Mouse (Mus musculus): Measurements from ENCODE around the gene Fntb. TPM values are rescaled to one million over a fixed set of nuclear protein-coding genes. Genes with fewer than 3 reads are reported as not detected.

The Fntb gene
- polyA plus RNA-seq (2011; ENCODE audit: insufficient read length, low read depth, missing spikeins): 51.9 and 81.7 TPM in 2 replicates

- peak; percentile 90 for TF ChIP-seq POLR2A (IDR thresholded peaks at IDR 0.05; ENCODE audit: low read depth, low read length)
- TF ChIP-seq CTCF (IDR thresholded peaks at IDR 0.05; ENCODE audit: borderline replicate concordance, insufficient read depth, low read length): no peak
- no peaks in the 10 kb centered on the region for H3K4me1 ChIP-seq (ENCODE audit: control insufficient read depth, insufficient read depth, low read length)
- no peak within 1 kb of the TSS for H3K27ac ChIP-seq (ENCODE audit: insufficient read depth, low read length)
- peak within 1 kb of the TSS; percentile 54 for H3K4me3 ChIP-seq (ENCODE audit: insufficient read depth, low read length)
These were observed at the start of gene Fntb, which contains the start of gene Churc1 for GRCm38 (mm10) chr12:76765354-76765851. TSS of gene Fntb (plus strand) at chr12:76765589. TSS of gene Churc1 (plus strand) at chr12:76765538.

- no peak overlapping the region for H3K27ac ChIP-seq (ENCODE audit: insufficient read depth, low read length)
- H3K4me3 ChIP-seq (ENCODE audit: insufficient read depth, low read length): no peak overlapping the region
- TF ChIP-seq CTCF (IDR thresholded peaks at IDR 0.05; ENCODE audit: borderline replicate concordance, insufficient read depth, low read length) (no peak), POLR2A (IDR thresholded peaks at IDR 0.05; ENCODE audit: low read depth, low read length) (no peak)
- no peaks in the 10 kb centered on the region for H3K4me1 ChIP-seq (ENCODE audit: control insufficient read depth, insufficient read depth, low read length)
These were observed 47.0 kb upstream of the Fntb start for GRCm38 (mm10) chr12:76718384-76718783.

GRCm38 (mm10) chr12:76720572-76720971, 44.8 kb upstream of the Fntb start:
- no peak overlapping the region for H3K4me3 ChIP-seq (ENCODE audit: insufficient read depth, low read length)
- no peaks in the 10 kb centered on the region for H3K4me1 ChIP-seq (ENCODE audit: control insufficient read depth, insufficient read depth, low read length)
- TF ChIP-seq POLR2A (IDR thresholded peaks at IDR 0.05; ENCODE audit: low read depth, low read length) (no peak), CTCF (IDR thresholded peaks at IDR 0.05; ENCODE audit: borderline replicate concordance, insufficient read depth, low read length) (no peak)
- H3K27ac ChIP-seq (ENCODE audit: insufficient read depth, low read length): no peak overlapping the region

- no peak overlapping the region for H3K4me3 ChIP-seq (ENCODE audit: insufficient read depth, low read length)
- H3K27ac ChIP-seq (ENCODE audit: insufficient read depth, low read length): no peak overlapping the region
- TF ChIP-seq CTCF (IDR thresholded peaks at IDR 0.05; ENCODE audit: borderline replicate concordance, insufficient read depth, low read length) (no peak), POLR2A (IDR thresholded peaks at IDR 0.05; ENCODE audit: low read depth, low read length) (no peak)
- no peaks in the 10 kb centered on the region for H3K4me1 ChIP-seq (ENCODE audit: control insufficient read depth, insufficient read depth, low read length)
These were observed 43.4 kb upstream of the Fntb start for GRCm38 (mm10) chr12:76722026-76722425.

GRCm38 (mm10) chr12:76727955-76728354, 37.4 kb upstream of the Fntb start:
- Histone ChIP-seq H3K4me1 (ENCODE audit: control insufficient read depth, insufficient read depth, low read length) (no peaks in the 10 kb centered on the region), H3K4me3 (ENCODE audit: insufficient read depth, low read length) (no peak overlapping the region), H3K27ac (ENCODE audit: insufficient read depth, low read length) (no peak overlapping the region)
- no peak for TF ChIP-seq POLR2A (IDR thresholded peaks at IDR 0.05; ENCODE audit: low read depth, low read length)
- no peak for TF ChIP-seq CTCF (IDR thresholded peaks at IDR 0.05; ENCODE audit: borderline replicate concordance, insufficient read depth, low read length)

- Histone ChIP-seq H3K4me1 (ENCODE audit: control insufficient read depth, insufficient read depth, low read length) (no peaks in the 10 kb centered on the region), H3K27ac (ENCODE audit: insufficient read depth, low read length) (no peak overlapping the region), H3K4me3 (ENCODE audit: insufficient read depth, low read length) (no peak overlapping the region)
- no peak for TF ChIP-seq CTCF (IDR thresholded peaks at IDR 0.05; ENCODE audit: borderline replicate concordance, insufficient read depth, low read length)
- TF ChIP-seq POLR2A (IDR thresholded peaks at IDR 0.05; ENCODE audit: low read depth, low read length): no peak
These were observed 14.4 kb upstream of the Fntb start for GRCm38 (mm10) chr12:76750866-76751459.

GRCm38 (mm10) chr12:76752652-76753318, 12.6 kb upstream of the Fntb start:
- Histone ChIP-seq H3K4me3 (ENCODE audit: insufficient read depth, low read length) (no peak overlapping the region), H3K27ac (ENCODE audit: insufficient read depth, low read length) (no peak overlapping the region), H3K4me1 (ENCODE audit: control insufficient read depth, insufficient read depth, low read length) (no peaks in the 10 kb centered on the region)
- TF ChIP-seq POLR2A (IDR thresholded peaks at IDR 0.05; ENCODE audit: low read depth, low read length): no peak
- no peak; the same call in 1 of the 2 replicates for TF ChIP-seq CTCF (IDR thresholded peaks at IDR 0.05; ENCODE audit: borderline replicate concordance, insufficient read depth, low read length)

- no peak overlapping the region for H3K27ac ChIP-seq (ENCODE audit: insufficient read depth, low read length)
- no peak for TF ChIP-seq CTCF (IDR thresholded peaks at IDR 0.05; ENCODE audit: borderline replicate concordance, insufficient read depth, low read length)
- TF ChIP-seq POLR2A (IDR thresholded peaks at IDR 0.05; ENCODE audit: low read depth, low read length): no peak
- peak overlapping the region; percentile 54 for H3K4me3 ChIP-seq (ENCODE audit: insufficient read depth, low read length)
- no peaks in the 10 kb centered on the region for H3K4me1 ChIP-seq (ENCODE audit: control insufficient read depth, insufficient read depth, low read length)
These were observed 677 bp downstream of the Fntb start for GRCm38 (mm10) chr12:76765901-76766630.

GRCm38 (mm10) chr12:76770841-76771500, 5.6 kb downstream of the Fntb start:
- H3K4me1 ChIP-seq (ENCODE audit: control insufficient read depth, insufficient read depth, low read length): no peaks in the 10 kb centered on the region
- no peak overlapping the region for H3K4me3 ChIP-seq (ENCODE audit: insufficient read depth, low read length)
- no peak overlapping the region for H3K27ac ChIP-seq (ENCODE audit: insufficient read depth, low read length)
- TF ChIP-seq POLR2A (IDR thresholded peaks at IDR 0.05; ENCODE audit: low read depth, low read length) (no peak), CTCF (IDR thresholded peaks at IDR 0.05; ENCODE audit: borderline replicate concordance, insufficient read depth, low read length) (no peak)

Data from embryonic fibroblast, embryonic 13.5 days (primary cell).